Mouse (Mus musculus) forebrain, embryonic 10.5 days (tissue): Measurements from ENCODE around the gene Nsl1. TPM values are rescaled to one million over a fixed set of nuclear protein-coding genes. Genes with fewer than 3 reads are reported as not detected.
A peak's percentile ranks its signal among the peaks of the same experiment; 100 is the strongest.
"Not testable (repeated sequence)": the region's sequence is repeated elsewhere in the genome, so short reads cannot be mapped to it uniquely, and the experiment has no call there.

Experiments used
- DNase-seq: peaks from one replicate; pipeline ENCODE4 v3.0.0-alpha.2; 2017; ENCODE audit warnings: low spot score; ENCODE audit errors: extremely low spot score
- H3K27ac ChIP-seq: fragments of 300-500 bp; sonication (generic); 2 replicates; pipeline ENCODE4 v1.5.1; 2016; ENCODE audit warnings: mild to moderate bottlenecking
- H3K27me3 ChIP-seq: fragments of 300-500 bp; sonication (generic); 2 replicates; pipeline ENCODE4 v1.6.1; 2016; ENCODE audit warnings: mild to moderate bottlenecking; ENCODE audit not compliant: poor library complexity, severe bottlenecking
- H3K36me3 ChIP-seq: fragments of 300-500 bp; sonication (generic); replicated peaks from 2 replicates; pipeline ENCODE4 v1.6.1; 2016; ENCODE audit warnings: mild to moderate bottlenecking, moderate library complexity
- H3K4me1 ChIP-seq: fragments of 300-500 bp; sonication (generic); 2 replicates; pipeline ENCODE4 v1.6.1; 2016
- H3K4me3 ChIP-seq: fragments of 300-500 bp; sonication (generic); 2 replicates; pipeline ENCODE4 v1.5.1; 2016; ENCODE audit warnings: mild to moderate bottlenecking, moderate library complexity
- H3K9me3 ChIP-seq: fragments of 300-500 bp; sonication (generic); 2 replicates; pipeline ENCODE4 v1.6.1; 2016; ENCODE audit warnings: mild to moderate bottlenecking, moderate library complexity
- WGBS: fragments of 180-500 bp; shearing (Covaris S2); methylation state at CpG from one replicate; pipeline ENCODE4 v1.1.7; 2016; 5-methylcytosine and 5-hydroxymethylcytosine counted together
- polyA plus RNA-seq: library from polyadenylated mRNA; unstranded; fragments of >200 nt; fragmentation: Nextera tagmentation; extraction: Ambion mirVana; gene quantifications from 2 replicates; pipeline ENCODE4 v1.2.1, GENCODE M21; 2016

Gene Nsl1
- 38.2 and 39.0 TPM in 2 replicates for polyA plus RNA-seq

GRCm38 (mm10) chr1:191062781-191063485 lies at the start of gene Nsl1, which contains the start of gene Tatdn3:
Gene Nsl1 (plus strand): TSS chr1:191063012.
Gene Tatdn3 (minus strand): TSS chr1:191062932.
- peak within 1 kb of the TSS; percentile 98 for H3K27ac ChIP-seq
- under 1% methylated on average over 56 of the region's 56 CpGs for WGBS

DNA sequence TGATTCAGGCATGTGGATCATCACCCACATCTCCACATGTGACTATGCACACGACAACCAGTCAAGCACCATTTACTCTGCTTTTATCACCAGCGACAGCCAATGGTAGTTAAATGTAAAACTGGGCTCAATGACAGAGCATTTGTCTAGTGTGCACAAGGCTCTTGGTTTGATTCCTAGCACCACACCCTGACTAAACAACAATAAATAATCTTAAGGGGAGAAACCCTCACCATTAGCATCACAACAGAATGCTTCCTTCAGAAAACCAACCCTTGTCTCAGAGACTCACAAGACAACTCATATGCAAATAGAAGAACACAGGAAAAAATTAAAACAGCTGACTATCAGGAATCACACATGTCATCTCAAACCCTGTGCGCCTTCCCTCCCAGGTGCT lies 48.5 kb upstream of the Nsl1 start:
- WGBS, result 95% methylated on average over 3 of the region's 3 CpGs
- no peak for DNase-seq
- H3K4me3 ChIP-seq, result no peak overlapping the region
- peaks cover 70% of the 10 kb centered on the region for H3K36me3 ChIP-seq
- H3K27me3 ChIP-seq, result no peaks in the 10 kb centered on the region
- no peaks in the 10 kb centered on the region for H3K9me3 ChIP-seq
- no peaks in the 10 kb centered on the region for H3K4me1 ChIP-seq
- no peak overlapping the region for H3K27ac ChIP-seq

More at GRCm38 (mm10) chr1:191062781-191063485, at the start of gene Nsl1, which contains the start of gene Tatdn3:
- H3K4me1 ChIP-seq, result peaks cover 32% of the 10 kb centered on the region
- H3K36me3 ChIP-seq, result peaks cover 33% of the 10 kb centered on the region
- H3K9me3 ChIP-seq, result no peaks in the 10 kb centered on the region
- H3K27me3 ChIP-seq, result peaks cover 14% of the 10 kb centered on the region; the same call in 1 of the 2 replicates
- DNase-seq, result peak; percentile 90
- peak within 1 kb of the TSS; percentile 99 for H3K4me3 ChIP-seq

- no peaks in the 10 kb centered on the region for H3K9me3 ChIP-seq
- DNase-seq, result no peak
- no peak overlapping the region for H3K27ac ChIP-seq
- peaks cover 48% of the 10 kb centered on the region for H3K36me3 ChIP-seq
- H3K4me1 ChIP-seq, result peaks cover 8% of the 10 kb centered on the region
- no peaks in the 10 kb centered on the region for H3K27me3 ChIP-seq
- no peak overlapping the region for H3K4me3 ChIP-seq
- WGBS, result 93% methylated on average over 5 of the region's 5 CpGs
Observed at GRCm38 (mm10) chr1:191019803-191020202, 43.0 kb upstream of the Nsl1 start.

DNA sequence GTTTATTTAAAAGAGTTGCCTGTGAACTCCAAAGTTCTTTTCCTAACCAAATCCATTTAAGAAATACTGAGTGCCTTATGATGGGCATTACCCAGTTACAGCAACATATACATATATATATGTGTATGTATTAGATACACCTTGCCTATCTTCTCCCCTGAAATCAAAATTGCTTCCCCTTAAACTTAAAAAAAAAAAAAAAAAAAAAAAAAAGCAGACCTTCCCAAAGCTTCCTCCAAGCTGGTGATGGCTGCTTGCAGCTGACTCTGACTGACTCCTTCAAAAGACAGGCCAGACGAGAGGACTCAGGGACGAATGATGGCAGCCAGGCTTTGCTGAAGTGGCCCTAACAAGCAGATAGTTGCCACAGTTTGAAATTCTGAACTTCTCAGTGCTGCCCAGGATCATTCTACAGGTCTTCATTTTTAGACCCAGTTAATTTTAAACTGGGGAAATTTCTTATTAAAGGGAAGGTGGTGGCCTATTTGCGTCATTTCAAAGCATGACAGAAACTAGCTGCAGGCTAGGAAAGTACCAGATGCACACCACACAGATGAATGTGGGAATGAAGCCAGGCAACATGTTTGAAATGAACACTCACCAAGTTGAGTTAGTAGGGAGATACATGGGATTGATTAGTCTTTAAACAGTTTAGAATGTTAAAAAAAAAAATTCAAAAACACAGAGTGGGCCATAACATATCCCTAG lies 42.4 kb upstream of the Nsl1 start:
- H3K4me1 ChIP-seq, result peaks cover 13% of the 10 kb centered on the region
- no peaks in the 10 kb centered on the region for H3K27me3 ChIP-seq
- H3K4me3 ChIP-seq, result no peak overlapping the region
- no peak overlapping the region for H3K27ac ChIP-seq
- no peaks in the 10 kb centered on the region for H3K9me3 ChIP-seq
- DNase-seq, result no peak
- H3K36me3 ChIP-seq, result peaks cover 43% of the 10 kb centered on the region
- WGBS, result 88% methylated on average over 3 of the region's 3 CpGs

- no peaks in the 10 kb centered on the region for H3K27me3 ChIP-seq
- H3K4me3 ChIP-seq, result no peak overlapping the region
- no peaks in the 10 kb centered on the region for H3K9me3 ChIP-seq
- WGBS, result 93% methylated on average over 7 of the region's 7 CpGs
- H3K36me3 ChIP-seq, result peaks cover 43% of the 10 kb centered on the region
- DNase-seq, result no peak
- peaks cover 20% of the 10 kb centered on the region for H3K4me1 ChIP-seq
- H3K27ac ChIP-seq, result no peak overlapping the region
Observed at GRCm38 (mm10) chr1:191021016-191021415, 41.8 kb upstream of the Nsl1 start.

GRCm38 (mm10) chr1:191023140-191023539 lies 39.7 kb upstream of the Nsl1 start:
- Histone ChIP-seq H3K4me3 (no peak overlapping the region), H3K9me3 (no peaks in the 10 kb centered on the region), H3K27me3 (no peaks in the 10 kb centered on the region), H3K36me3 (peaks cover 37% of the 10 kb centered on the region), H3K27ac (no peak overlapping the region), H3K4me1 (peaks cover 30% of the 10 kb centered on the region)
- no peak for DNase-seq
- 95% methylated on average over 2 of the region's 2 CpGs for WGBS

DNA sequence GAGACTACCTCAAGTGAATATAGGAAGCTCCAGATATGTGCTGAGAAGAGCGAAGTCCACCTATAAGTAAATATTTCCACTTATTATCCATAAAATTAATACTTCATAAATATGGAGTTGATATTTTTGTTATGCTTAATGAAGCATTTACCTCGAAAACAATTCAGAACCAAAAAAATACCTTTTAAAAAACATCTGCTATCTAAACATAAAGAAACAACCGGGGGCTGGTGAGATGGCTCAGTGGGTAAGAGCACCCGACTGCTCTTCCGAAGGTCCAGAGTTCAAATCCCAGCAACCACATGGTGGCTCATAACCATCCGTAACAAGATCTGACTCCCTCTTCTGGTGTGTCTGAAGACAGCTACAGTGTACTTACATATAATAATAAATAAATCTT lies 39.0 kb upstream of the Nsl1 start:
- 90% methylated on average over 6 of the region's 6 CpGs for WGBS
- not testable (repeated sequence) for H3K27ac ChIP-seq, DNase-seq, H3K9me3 ChIP-seq, H3K4me3 ChIP-seq, H3K27me3 ChIP-seq
- Histone ChIP-seq H3K36me3 (peaks cover 34% of the 10 kb centered on the region), H3K4me1 (peaks cover 30% of the 10 kb centered on the region)

GRCm38 (mm10) chr1:191025016-191026012 lies 37.5 kb upstream of the Nsl1 start:
- peak overlapping the region; percentile 89 for H3K4me3 ChIP-seq
- no peaks in the 10 kb centered on the region for H3K27me3 ChIP-seq
- H3K9me3 ChIP-seq, result no peaks in the 10 kb centered on the region
- peaks cover 19% of the 10 kb centered on the region for H3K36me3 ChIP-seq
- no peak for DNase-seq
- H3K4me1 ChIP-seq, result peaks cover 30% of the 10 kb centered on the region
- WGBS, result 2% methylated on average over 67 of the region's 69 CpGs
- peak overlapping the region; percentile 94 for H3K27ac ChIP-seq

DNA sequence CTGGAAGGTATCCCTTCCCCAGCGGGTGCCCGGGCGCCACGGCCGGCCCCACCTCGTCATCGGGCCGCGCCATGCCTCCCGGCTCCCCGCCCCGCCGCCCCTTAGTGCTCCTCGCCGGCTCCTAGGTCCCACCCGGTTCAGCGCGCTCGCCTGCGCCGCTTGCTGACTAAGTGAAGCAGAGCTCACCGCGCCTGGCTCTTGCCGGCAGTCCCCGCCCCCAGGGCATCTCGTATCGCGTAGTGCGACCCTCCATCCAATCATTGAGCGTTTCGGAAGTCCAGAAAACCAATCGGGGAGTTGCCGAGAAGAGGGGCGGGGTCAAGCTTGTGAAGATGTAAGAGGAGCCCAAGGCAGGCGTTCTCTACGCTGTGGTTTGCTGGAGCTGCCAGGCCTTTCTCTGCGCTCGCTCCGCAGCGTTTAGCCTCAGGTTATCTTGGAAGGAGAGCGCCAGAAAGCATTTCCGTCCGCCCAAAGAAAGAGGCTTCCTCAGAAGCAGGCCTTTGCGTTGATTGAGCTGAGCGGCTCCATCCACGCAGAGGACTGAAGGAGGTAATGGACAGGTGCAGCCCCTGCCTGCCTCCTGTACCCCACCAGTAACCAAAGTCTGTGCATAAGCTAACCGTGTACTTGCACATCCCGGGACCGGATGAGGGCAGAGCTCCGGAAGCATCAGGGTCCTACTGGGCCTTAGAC lies 36.6 kb upstream of the Nsl1 start, which contains the start of gene Flvcr1:
Gene Flvcr1 (minus strand): TSS at position 138 of the 693 bp plus-strand sequence.
- Histone ChIP-seq H3K4me1 (peaks cover 30% of the 10 kb centered on the region), H3K27me3 (no peaks in the 10 kb centered on the region)

GRCm38 (mm10) chr1:191030182-191030581 lies 32.6 kb upstream of the Nsl1 start:
- Histone ChIP-seq H3K4me1 (peaks cover 19% of the 10 kb centered on the region), H3K9me3 (no peaks in the 10 kb centered on the region), H3K36me3 (no peaks in the 10 kb centered on the region), H3K27ac (no peak overlapping the region), H3K27me3 (no peaks in the 10 kb centered on the region), H3K4me3 (no peak overlapping the region)
- no peak for DNase-seq
- WGBS, result 82% methylated on average over 10 of the region's 10 CpGs

More for the DNA sequence above, 36.6 kb upstream of the Nsl1 start, which contains the start of gene Flvcr1:
- Histone ChIP-seq H3K27ac (peak within 1 kb of the TSS; percentile 94), H3K4me3 (peak within 1 kb of the TSS; percentile 89), H3K36me3 (peaks cover 11% of the 10 kb centered on the region), H3K9me3 (no peaks in the 10 kb centered on the region)
- under 1% methylated on average over 50 of the region's 50 CpGs for WGBS
- peak; percentile 98 for DNase-seq

GRCm38 (mm10) chr1:191030922-191031425 lies 31.8 kb upstream of the Nsl1 start:
- H3K27me3 ChIP-seq, H3K27ac ChIP-seq, H3K9me3 ChIP-seq, H3K36me3 ChIP-seq, H3K4me3 ChIP-seq, DNase-seq: not testable (repeated sequence)
- 88% methylated on average over 6 of the region's 6 CpGs for WGBS
- H3K4me1 ChIP-seq, result peaks cover 16% of the 10 kb centered on the region
